Mouse (Mus musculus) thymus, adult 2 months (tissue): ENCODE measurements around the gene Gatd1.

Experiments
- CTCF ChIP-seq: fragments of 200-500 bp; IDR thresholded peaks from 2 replicates; pipeline ENCODE4 v1.5.1; 2012; ENCODE audit warnings: mild to moderate bottlenecking, control low read depth, low read length, moderate library complexity, borderline replicate concordance; ENCODE audit not compliant: control insufficient read depth, poor library complexity, insufficient read depth; ENCODE audit errors: extremely low read depth
- POLR2A ChIP-seq: fragments of 200-500 bp; IDR thresholded peaks from 2 replicates; pipeline ENCODE4 v1.6.1; 2012; ENCODE audit warnings: mild to moderate bottlenecking, low read length, control low read depth, moderate library complexity; ENCODE audit not compliant: control insufficient read depth, poor library complexity, insufficient read depth; ENCODE audit errors: extremely low read depth

- TF ChIP-seq CTCF, result peak; percentile 86
- TF ChIP-seq POLR2A, result peak; percentile 56; the same call in 1 of the 2 replicates
Observed at GRCm38 (mm10) chr7:141437178-141438120, 23.5 kb upstream of the Gatd1 start, which contains the start of gene Slc25a22.
